Mouse (Mus musculus): ENCODE data around the gene Enpep. TPM values are rescaled to one million over a fixed set of nuclear protein-coding genes. Genes with fewer than 3 reads are reported as not detected.

The Enpep gene
- polyA plus RNA-seq, 1 experiment from 2014 or later: 0.20 TPM

- DNase-seq (ENCODE audit: low spot score): no peak
- 40% methylated on average over 10 of the region's 10 CpGs for WGBS
These were observed 24.3 kb downstream of the Enpep start for GRCm38 (mm10) chr3:129308102-129308752.

DNA sequence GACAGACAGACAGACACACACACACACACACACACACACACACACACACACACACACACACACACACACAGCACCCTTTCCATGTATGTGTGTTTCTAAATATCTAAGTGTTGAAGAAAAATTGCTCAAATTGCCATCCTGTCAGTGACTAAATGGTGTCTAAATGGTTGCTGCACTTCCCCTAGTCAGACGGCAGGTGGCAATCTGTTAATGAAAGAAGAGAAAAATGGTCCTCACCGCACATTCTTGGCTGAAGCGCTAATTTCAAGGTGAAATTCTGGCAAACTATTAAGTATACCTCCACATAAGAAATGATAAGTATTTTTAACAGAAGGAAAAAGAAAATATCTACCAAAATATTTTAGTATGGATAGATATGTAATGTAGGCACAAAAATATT lies 28.6 kb downstream of the Enpep start:
- DNase-seq (ENCODE audit: low spot score): no peak
- 12% methylated on average over 3 of the region's 3 CpGs for WGBS
- no peaks in the 10 kb centered on the region for H3K27me3 ChIP-seq (ENCODE audit: low read depth, poor library complexity, severe bottlenecking)
- H3K4me1 ChIP-seq: no peaks in the 10 kb centered on the region
- H3K4me3 ChIP-seq: no peak overlapping the region
- no peaks in the 10 kb centered on the region for H3K36me3 ChIP-seq
- no peak overlapping the region for H3K27ac ChIP-seq
- no peaks in the 10 kb centered on the region for H3K9me3 ChIP-seq (replicated peaks)

More at GRCm38 (mm10) chr3:129308102-129308752, 24.3 kb downstream of the Enpep start:
- 0 out of 2 replicates have a peak, but pooled peaks cover 3% of the 10 kb centered on the region for H3K4me1 ChIP-seq
- no peak overlapping the region for H3K4me3 ChIP-seq
- no peaks in the 10 kb centered on the region for H3K9me3 ChIP-seq (replicated peaks)
- no peak overlapping the region for H3K27ac ChIP-seq
- H3K27me3 ChIP-seq (ENCODE audit: low read depth, poor library complexity, severe bottlenecking): no peaks in the 10 kb centered on the region
- no peaks in the 10 kb centered on the region for H3K36me3 ChIP-seq

DNA sequence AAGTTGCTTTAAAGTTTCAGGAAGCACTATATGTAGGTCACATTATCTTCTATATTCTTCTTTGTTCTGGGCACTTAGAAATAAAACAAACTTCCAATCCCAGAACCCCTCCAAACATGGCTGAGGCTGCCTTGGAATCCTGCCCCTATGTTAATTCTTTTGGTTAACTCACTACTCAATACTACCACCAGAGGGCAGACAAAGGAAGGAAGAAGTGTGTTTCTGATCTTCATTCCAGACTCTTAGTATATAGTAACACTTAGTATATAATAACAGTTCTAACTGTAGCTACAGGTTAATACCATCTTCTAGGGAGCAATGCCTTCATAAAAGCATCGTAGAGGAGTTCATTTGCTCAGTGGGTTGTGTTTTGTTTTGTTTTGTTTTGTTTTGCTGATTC lies 32.6 kb downstream of the Enpep start:
- 73% methylated on average over 1 of the region's 1 CpGs for WGBS
- Histone ChIP-seq H3K4me3 (no peak overlapping the region), H3K27me3 (ENCODE audit: low read depth, poor library complexity, severe bottlenecking) (no peaks in the 10 kb centered on the region), H3K36me3 (no peaks in the 10 kb centered on the region), H3K4me1 (peaks cover 3% of the 10 kb centered on the region; the same call in 1 of the 2 replicates), H3K27ac (no peak overlapping the region), H3K9me3 (replicated peaks) (no peaks in the 10 kb centered on the region)
- DNase-seq (ENCODE audit: low spot score): no peak

DNA sequence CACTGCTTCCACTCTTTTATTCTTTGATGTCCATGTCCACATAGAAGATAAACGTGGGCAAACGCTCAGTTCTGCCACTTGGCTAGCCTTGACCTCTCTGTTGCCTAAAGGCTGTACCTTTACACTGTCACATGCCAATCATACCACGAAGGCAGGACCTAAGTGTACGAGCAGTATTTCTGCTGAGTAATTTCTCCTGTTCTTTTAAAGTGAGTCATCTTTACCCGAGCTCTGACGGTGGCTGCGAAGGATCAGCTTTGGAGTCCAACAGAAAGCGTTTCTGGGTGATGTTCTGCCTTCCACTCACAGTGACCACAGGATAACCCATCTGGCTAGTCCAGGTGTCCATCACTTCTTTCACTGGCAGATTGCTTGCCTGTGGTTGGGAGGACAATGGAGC lies 33.9 kb downstream of the Enpep start:
- Histone ChIP-seq H3K4me3 (no peak overlapping the region), H3K4me1 (peaks cover 3% of the 10 kb centered on the region; the same call in 1 of the 2 replicates), H3K27me3 (ENCODE audit: low read depth, poor library complexity, severe bottlenecking) (no peaks in the 10 kb centered on the region), H3K9me3 (replicated peaks) (no peaks in the 10 kb centered on the region), H3K27ac (no peak overlapping the region), H3K36me3 (no peaks in the 10 kb centered on the region)
- 81% methylated on average over 8 of the region's 8 CpGs for WGBS
- DNase-seq (ENCODE audit: low spot score): no peak

DNA sequence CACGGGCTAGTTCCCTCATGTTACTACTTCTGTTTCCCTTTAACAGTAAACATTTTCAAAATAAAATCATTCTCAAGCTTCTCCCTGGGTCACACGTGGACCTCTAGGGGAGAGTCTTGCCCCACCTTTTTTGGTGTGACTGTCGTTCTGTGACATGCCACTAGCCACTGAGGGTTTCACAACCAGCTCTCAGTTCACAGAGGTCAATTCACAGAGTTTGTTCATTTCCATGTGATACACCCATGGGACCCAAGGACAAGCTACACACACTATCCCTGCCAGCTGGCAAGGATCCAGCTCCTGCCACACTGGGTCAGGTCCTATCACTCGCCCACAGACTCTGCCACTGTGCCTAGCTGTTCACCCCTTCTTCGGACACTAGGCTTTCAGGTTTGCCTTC lies 35.5 kb downstream of the Enpep start:
- Histone ChIP-seq H3K4me3 (no peak overlapping the region), H3K27ac (no peak overlapping the region), H3K4me1 (peaks cover 3% of the 10 kb centered on the region; the same call in 1 of the 2 replicates), H3K36me3 (no peaks in the 10 kb centered on the region), H3K9me3 (replicated peaks) (no peaks in the 10 kb centered on the region), H3K27me3 (ENCODE audit: low read depth, poor library complexity, severe bottlenecking) (no peaks in the 10 kb centered on the region)
- 85% methylated on average over 5 of the region's 5 CpGs for WGBS
- DNase-seq (ENCODE audit: low spot score): no peak

DNA sequence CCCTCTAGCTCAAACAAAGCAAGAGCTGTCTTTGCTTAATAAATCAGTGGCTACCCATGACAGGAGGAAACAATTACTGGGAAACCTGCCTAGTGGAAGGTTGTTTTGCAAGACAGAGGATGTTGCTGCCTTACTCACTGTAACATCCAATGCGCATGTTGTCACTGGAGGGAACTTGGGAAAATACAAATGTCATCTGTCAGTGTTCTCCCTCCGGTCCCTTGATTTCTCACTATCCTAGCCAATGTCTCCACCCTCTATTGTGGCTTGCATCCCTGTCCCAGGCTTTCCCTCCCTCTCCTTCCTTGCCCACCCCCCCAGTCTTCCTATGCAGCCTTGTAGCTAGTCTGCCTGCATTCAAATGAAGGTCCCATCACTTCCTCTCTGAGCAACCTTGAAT lies 36.6 kb downstream of the Enpep start:
- Histone ChIP-seq H3K4me1 (peaks cover 3% of the 10 kb centered on the region; the same call in 1 of the 2 replicates), H3K4me3 (no peak overlapping the region), H3K27me3 (ENCODE audit: low read depth, poor library complexity, severe bottlenecking) (no peaks in the 10 kb centered on the region), H3K9me3 (replicated peaks) (no peaks in the 10 kb centered on the region), H3K27ac (no peak overlapping the region), H3K36me3 (no peaks in the 10 kb centered on the region)
- WGBS: 64% methylated on average over 2 of the region's 2 CpGs
- DNase-seq (ENCODE audit: low spot score): no peak

- no peaks in the 10 kb centered on the region for H3K27me3 ChIP-seq (ENCODE audit: low read depth, poor library complexity, severe bottlenecking)
- DNase-seq (ENCODE audit: low spot score): no peak
- peaks cover 12% of the 10 kb centered on the region for H3K4me1 ChIP-seq
- no peak overlapping the region for H3K4me3 ChIP-seq
- no peaks in the 10 kb centered on the region for H3K9me3 ChIP-seq (replicated peaks)
- no peaks in the 10 kb centered on the region for H3K36me3 ChIP-seq
- no peak overlapping the region for H3K27ac ChIP-seq
- WGBS: 73% methylated on average over 8 of the region's 8 CpGs
These were observed 43.0 kb downstream of the Enpep start for GRCm38 (mm10) chr3:129289536-129289935.

- DNase-seq (ENCODE audit: low spot score): no peak
- Histone ChIP-seq H3K36me3 (no peaks in the 10 kb centered on the region), H3K27me3 (ENCODE audit: low read depth, poor library complexity, severe bottlenecking) (no peaks in the 10 kb centered on the region), H3K4me1 (peaks cover 21% of the 10 kb centered on the region), H3K4me3 (no peak overlapping the region), H3K27ac (no peak overlapping the region), H3K9me3 (replicated peaks) (no peaks in the 10 kb centered on the region)
- WGBS: 85% methylated on average over 8 of the region's 8 CpGs
These were observed 45.4 kb downstream of the Enpep start for GRCm38 (mm10) chr3:129287140-129287539.

GRCm38 (mm10) chr3:129286426-129286825 lies 46.1 kb downstream of the Enpep start:
- no peaks in the 10 kb centered on the region for H3K36me3 ChIP-seq
- no peaks in the 10 kb centered on the region for H3K9me3 ChIP-seq (replicated peaks)
- WGBS: 75% methylated on average over 7 of the region's 7 CpGs
- no peaks in the 10 kb centered on the region for H3K27me3 ChIP-seq (ENCODE audit: low read depth, poor library complexity, severe bottlenecking)
- no peak overlapping the region for H3K4me3 ChIP-seq
- DNase-seq (ENCODE audit: low spot score): no peak
- peaks cover 21% of the 10 kb centered on the region for H3K4me1 ChIP-seq
- H3K27ac ChIP-seq: no peak overlapping the region

- Histone ChIP-seq H3K36me3 (no peaks in the 10 kb centered on the region), H3K27ac (peak overlapping the region; percentile 76), H3K9me3 (replicated peaks) (no peaks in the 10 kb centered on the region), H3K27me3 (ENCODE audit: low read depth, poor library complexity, severe bottlenecking) (no peaks in the 10 kb centered on the region), H3K4me1 (peaks cover 21% of the 10 kb centered on the region), H3K4me3 (no peak overlapping the region)
- 57% methylated on average over 5 of the region's 5 CpGs for whole genome bisulfite sequencing
- no peak for DNase-seq (ENCODE audit: low spot score)
These were observed 48.2 kb downstream of the Enpep start for GRCm38 (mm10) chr3:129284326-129284725.

GRCm38 (mm10) chr3:129279441-129279840 lies 53.1 kb downstream of the Enpep start:
- no peak overlapping the region for H3K4me3 ChIP-seq
- no peaks in the 10 kb centered on the region for H3K9me3 ChIP-seq (replicated peaks)
- 95% methylated on average over 8 of the region's 8 CpGs for WGBS
- no peak overlapping the region for H3K27ac ChIP-seq
- no peaks in the 10 kb centered on the region for H3K36me3 ChIP-seq
- H3K27me3 ChIP-seq (ENCODE audit: low read depth, poor library complexity, severe bottlenecking): no peaks in the 10 kb centered on the region
- peaks cover 8% of the 10 kb centered on the region for H3K4me1 ChIP-seq
- DNase-seq (ENCODE audit: low spot score): no peak

- no peak for DNase-seq (ENCODE audit: low spot score)
- Histone ChIP-seq H3K36me3 (no peaks in the 10 kb centered on the region), H3K27me3 (ENCODE audit: low read depth, poor library complexity, severe bottlenecking) (no peaks in the 10 kb centered on the region), H3K4me3 (no peak overlapping the region), H3K27ac (no peak overlapping the region), H3K4me1 (0 out of 2 replicates have a peak, but pooled peaks cover 3% of the 10 kb centered on the region), H3K9me3 (replicated peaks) (no peaks in the 10 kb centered on the region)
- 82% methylated on average over 6 of the region's 6 CpGs for WGBS
These were observed 59.2 kb downstream of the Enpep start for GRCm38 (mm10) chr3:129273156-129273831.

DNA sequence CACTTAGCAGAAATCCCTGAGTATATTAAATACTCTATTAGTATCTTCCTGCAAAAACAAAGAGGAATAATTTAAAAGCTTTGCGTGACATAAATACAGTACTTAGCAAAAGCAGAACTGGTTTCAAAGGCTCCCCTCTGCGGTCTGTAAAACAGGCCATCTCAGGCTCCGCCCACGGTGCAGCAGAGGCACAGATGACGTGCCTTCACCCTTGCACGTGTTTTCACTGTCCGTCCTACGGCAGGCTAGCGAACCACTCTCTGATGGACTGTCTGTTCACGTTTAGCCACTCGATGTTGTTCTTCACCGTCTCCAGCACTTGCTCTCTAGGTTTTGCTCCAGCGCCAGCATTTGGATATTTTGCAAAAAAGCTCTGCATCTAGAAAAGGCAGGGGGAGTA lies 62.5 kb downstream of the Enpep start:
- Histone ChIP-seq H3K36me3 (no peaks in the 10 kb centered on the region), H3K4me3 (no peak overlapping the region), H3K4me1 (0 out of 2 replicates have a peak, but pooled peaks cover 3% of the 10 kb centered on the region), H3K9me3 (replicated peaks) (no peaks in the 10 kb centered on the region), H3K27ac (no peak overlapping the region), H3K27me3 (ENCODE audit: low read depth, poor library complexity, severe bottlenecking) (no peaks in the 10 kb centered on the region)
- DNase-seq (ENCODE audit: low spot score): no peak
- WGBS: 60% methylated on average over 13 of the region's 13 CpGs

Measured in limb, embryonic 10.5 days (tissue).